Mouse (Mus musculus): Measurements from ENCODE around the gene Lactbl1. TPM values are rescaled to one million over a fixed set of nuclear protein-coding genes. Genes with fewer than 3 reads are reported as not detected.

Lactbl1 gene
- polyA plus RNA-seq, 1 experiment from 2014 or later = not detected

GRCm38 (mm10) chr4:136653692-136654234, 31.3 kb downstream of the Lactbl1 start:
- no peak overlapping the region for H3K4me3 ChIP-seq (ENCODE audit: low read depth, low read length)
- no peak for ATAC-seq (ENCODE audit: low FRiP score)
- H3K4me1 ChIP-seq (replicated peaks; ENCODE audit: control insufficient read depth, insufficient read depth, low read length) = no peaks in the 10 kb centered on the region
- WGBS = 89% methylated on average over 10 of the region's 10 CpGs
- H3K9ac ChIP-seq (ENCODE audit: low read depth, low read length) = no peak overlapping the region
- no peak overlapping the region for H3K27ac ChIP-seq (ENCODE audit: low read depth, low read length)
- no peak for DNase-seq (ENCODE audit: low spot score)
- H3K36me3 ChIP-seq (ENCODE audit: control insufficient read depth, insufficient read depth, low read length) = peaks cover 11% of the 10 kb centered on the region; the same call in 1 of the 2 replicates
- no peaks in the 10 kb centered on the region for H3K27me3 ChIP-seq (ENCODE audit: control insufficient read depth, insufficient read depth, low read length)
- no peak overlapping the region for H3K4me2 ChIP-seq (replicated peaks; ENCODE audit: low read depth, low read length)
- H3K9me3 ChIP-seq (ENCODE audit: control insufficient read depth, low read length) = no peaks in the 10 kb centered on the region

- WGBS = 79% methylated on average over 3 of the region's 3 CpGs
- H3K27me3 ChIP-seq (ENCODE audit: control insufficient read depth, insufficient read depth, low read length) = no peaks in the 10 kb centered on the region
- H3K4me2 ChIP-seq (replicated peaks; ENCODE audit: low read depth, low read length) = no peak overlapping the region
- H3K4me1 ChIP-seq (replicated peaks; ENCODE audit: control insufficient read depth, insufficient read depth, low read length) = no peaks in the 10 kb centered on the region
- no peak overlapping the region for H3K9ac ChIP-seq (ENCODE audit: low read depth, low read length)
- DNase-seq (ENCODE audit: low spot score) = no peak
- no peaks in the 10 kb centered on the region for H3K9me3 ChIP-seq (ENCODE audit: control insufficient read depth, low read length)
- peaks cover 16% of the 10 kb centered on the region; the same call in 1 of the 2 replicates for H3K36me3 ChIP-seq (ENCODE audit: control insufficient read depth, insufficient read depth, low read length)
- H3K27ac ChIP-seq (ENCODE audit: low read depth, low read length) = no peak overlapping the region
- no peak overlapping the region for H3K4me3 ChIP-seq (ENCODE audit: low read depth, low read length)
- ATAC-seq (ENCODE audit: low FRiP score) = no peak
Observed at GRCm38 (mm10) chr4:136657914-136658313, 35.5 kb downstream of the Lactbl1 start.

GRCm38 (mm10) chr4:136665068-136665467, 42.6 kb downstream of the Lactbl1 start:
- Histone ChIP-seq H3K4me1 (replicated peaks; ENCODE audit: control insufficient read depth, insufficient read depth, low read length) (no peaks in the 10 kb centered on the region), H3K9me3 (ENCODE audit: control insufficient read depth, low read length) (no peaks in the 10 kb centered on the region), H3K9ac (ENCODE audit: low read depth, low read length) (no peak overlapping the region), H3K27ac (ENCODE audit: low read depth, low read length) (no peak overlapping the region), H3K4me2 (replicated peaks; ENCODE audit: low read depth, low read length) (no peak overlapping the region), H3K36me3 (ENCODE audit: control insufficient read depth, insufficient read depth, low read length) (peaks cover 19% of the 10 kb centered on the region; the same call in 1 of the 2 replicates), H3K4me3 (ENCODE audit: low read depth, low read length) (no peak overlapping the region), H3K27me3 (ENCODE audit: control insufficient read depth, insufficient read depth, low read length) (no peaks in the 10 kb centered on the region)
- no peak for ATAC-seq (ENCODE audit: low FRiP score)
- WGBS = 78% methylated on average over 9 of the region's 9 CpGs
- no peak for DNase-seq (ENCODE audit: low spot score)

DNA sequence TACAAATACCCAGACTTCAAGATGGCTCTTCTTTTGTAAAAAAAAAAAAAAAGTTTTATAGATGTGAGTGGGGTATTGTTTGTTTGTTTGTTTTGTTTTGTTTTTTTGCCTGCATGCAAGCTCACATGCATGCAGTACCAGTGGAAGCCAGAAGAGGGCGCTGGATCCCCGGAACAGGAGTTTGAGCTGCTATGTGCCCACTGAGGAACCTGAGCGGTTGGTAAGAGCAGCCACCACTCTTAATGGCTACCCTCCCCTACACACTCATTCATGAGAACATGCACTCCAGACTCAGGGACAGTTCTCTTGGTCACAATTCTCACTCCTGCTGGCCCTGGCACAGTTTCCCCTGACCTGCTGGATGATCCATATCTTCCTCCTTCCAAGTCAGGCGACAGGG, 43.6 kb downstream of the Lactbl1 start:
- H3K4me3 ChIP-seq (ENCODE audit: low read depth, low read length) = no peak overlapping the region
- no peak overlapping the region for H3K4me2 ChIP-seq (replicated peaks; ENCODE audit: low read depth, low read length)
- 71% methylated on average over 4 of the region's 4 CpGs for WGBS
- no peaks in the 10 kb centered on the region for H3K9me3 ChIP-seq (ENCODE audit: control insufficient read depth, low read length)
- ATAC-seq (ENCODE audit: low FRiP score) (no peak), DNase-seq (ENCODE audit: low spot score) (no peak)
- peaks cover 14% of the 10 kb centered on the region; the same call in 1 of the 2 replicates for H3K36me3 ChIP-seq (ENCODE audit: control insufficient read depth, insufficient read depth, low read length)
- H3K9ac ChIP-seq (ENCODE audit: low read depth, low read length) = no peak overlapping the region
- no peaks in the 10 kb centered on the region for H3K27me3 ChIP-seq (ENCODE audit: control insufficient read depth, insufficient read depth, low read length)
- no peak overlapping the region for H3K27ac ChIP-seq (ENCODE audit: low read depth, low read length)
- no peaks in the 10 kb centered on the region for H3K4me1 ChIP-seq (replicated peaks; ENCODE audit: control insufficient read depth, insufficient read depth, low read length)

DNA sequence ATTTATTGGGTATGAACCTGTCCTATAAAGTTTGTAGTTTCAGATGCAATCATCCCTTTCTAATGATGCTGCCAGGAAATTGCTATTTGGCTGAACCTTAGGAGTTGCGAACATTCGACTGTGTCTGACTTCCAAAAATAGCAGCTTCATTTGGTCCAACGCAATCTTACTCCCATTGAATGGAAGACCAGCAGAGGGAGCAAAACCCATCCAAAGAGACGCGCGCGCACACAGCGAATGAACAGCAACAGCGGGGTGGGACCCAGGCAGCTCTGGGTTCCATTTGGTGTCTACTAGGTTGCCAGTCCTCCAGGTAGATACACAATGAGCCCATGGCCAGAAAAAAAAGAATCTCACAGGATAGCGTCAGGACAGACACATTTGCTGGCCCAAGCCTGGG, 45.3 kb downstream of the Lactbl1 start:
- Histone ChIP-seq H3K27ac (ENCODE audit: low read depth, low read length) (no peak overlapping the region), H3K9me3 (ENCODE audit: control insufficient read depth, low read length) (no peaks in the 10 kb centered on the region), H3K9ac (ENCODE audit: low read depth, low read length) (no peak overlapping the region), H3K4me3 (ENCODE audit: low read depth, low read length) (no peak overlapping the region), H3K36me3 (ENCODE audit: control insufficient read depth, insufficient read depth, low read length) (peaks cover 16% of the 10 kb centered on the region; the same call in 1 of the 2 replicates), H3K4me2 (replicated peaks; ENCODE audit: low read depth, low read length) (no peak overlapping the region), H3K27me3 (ENCODE audit: control insufficient read depth, insufficient read depth, low read length) (no peaks in the 10 kb centered on the region), H3K4me1 (replicated peaks; ENCODE audit: control insufficient read depth, insufficient read depth, low read length) (no peaks in the 10 kb centered on the region)
- ATAC-seq (ENCODE audit: low FRiP score) (no peak), DNase-seq (ENCODE audit: low spot score) (no peak)
- 75% methylated on average over 10 of the region's 10 CpGs for WGBS

DNA sequence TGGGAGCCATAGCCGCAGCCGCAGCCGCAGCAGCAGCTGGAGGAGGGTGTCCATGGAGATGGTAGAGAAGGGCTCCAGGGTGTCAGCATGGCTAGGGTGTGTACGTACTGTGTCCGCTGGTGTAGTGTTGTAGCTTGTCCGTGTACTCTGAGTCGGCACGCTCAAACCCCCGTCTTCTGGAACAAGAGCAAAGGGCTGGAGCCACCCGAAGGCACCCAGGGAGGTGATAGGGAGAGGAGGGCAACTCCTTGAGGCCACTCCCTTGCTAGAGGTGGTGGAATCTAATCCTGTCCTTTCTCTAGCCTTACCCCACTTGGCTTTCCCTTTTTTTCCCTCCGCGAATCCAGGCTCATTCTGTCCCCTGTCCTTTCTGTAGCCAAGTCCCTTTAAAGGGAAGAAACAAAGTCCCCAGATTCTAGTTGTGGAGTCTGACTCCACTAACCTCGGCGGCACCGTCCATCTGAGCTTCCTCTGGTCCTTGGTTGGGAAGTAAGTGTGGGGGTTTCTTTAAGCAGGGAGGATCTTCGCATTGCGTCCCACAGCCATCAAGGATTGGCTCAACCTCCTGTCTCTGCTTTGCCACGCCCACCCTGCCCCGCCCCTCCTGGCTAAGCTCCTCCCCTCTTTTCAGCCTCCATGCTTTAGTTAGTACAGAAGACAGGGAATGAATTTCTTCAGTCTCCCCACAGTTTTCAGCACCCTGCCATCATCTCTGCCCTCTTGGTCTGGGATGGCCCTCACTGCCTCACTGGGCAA, 50.1 kb downstream of the Lactbl1 start:
- Histone ChIP-seq H3K9ac (ENCODE audit: low read depth, low read length) (no peak overlapping the region), H3K27ac (ENCODE audit: low read depth, low read length) (no peak overlapping the region), H3K9me3 (ENCODE audit: control insufficient read depth, low read length) (no peaks in the 10 kb centered on the region), H3K4me1 (replicated peaks; ENCODE audit: control insufficient read depth, insufficient read depth, low read length) (no peaks in the 10 kb centered on the region), H3K4me2 (replicated peaks; ENCODE audit: low read depth, low read length) (no peak overlapping the region), H3K27me3 (ENCODE audit: control insufficient read depth, insufficient read depth, low read length) (no peaks in the 10 kb centered on the region), H3K36me3 (ENCODE audit: control insufficient read depth, insufficient read depth, low read length) (peaks cover 3% of the 10 kb centered on the region; the same call in 1 of the 2 replicates), H3K4me3 (ENCODE audit: low read depth, low read length) (no peak overlapping the region)
- ATAC-seq (ENCODE audit: low FRiP score) (no peak), DNase-seq (ENCODE audit: low spot score) (no peak)
- WGBS = 91% methylated on average over 19 of the region's 19 CpGs

- Histone ChIP-seq H3K4me1 (replicated peaks; ENCODE audit: control insufficient read depth, insufficient read depth, low read length) (0 out of 2 replicates have a peak, but pooled peaks cover 4% of the 10 kb centered on the region), H3K27me3 (ENCODE audit: control insufficient read depth, insufficient read depth, low read length) (no peaks in the 10 kb centered on the region), H3K9me3 (ENCODE audit: control insufficient read depth, low read length) (no peaks in the 10 kb centered on the region), H3K4me2 (replicated peaks; ENCODE audit: low read depth, low read length) (no peak overlapping the region), H3K27ac (ENCODE audit: low read depth, low read length) (no peak overlapping the region), H3K4me3 (ENCODE audit: low read depth, low read length) (no peak overlapping the region), H3K36me3 (ENCODE audit: control insufficient read depth, insufficient read depth, low read length) (peaks cover 3% of the 10 kb centered on the region; the same call in 1 of the 2 replicates), H3K9ac (ENCODE audit: low read depth, low read length) (no peak overlapping the region)
- WGBS = 92% methylated on average over 9 of the region's 9 CpGs
- ATAC-seq (ENCODE audit: low FRiP score) (no peak), DNase-seq (ENCODE audit: low spot score) (no peak)
Observed at GRCm38 (mm10) chr4:136675439-136675838, 53.0 kb downstream of the Lactbl1 start.

DNA sequence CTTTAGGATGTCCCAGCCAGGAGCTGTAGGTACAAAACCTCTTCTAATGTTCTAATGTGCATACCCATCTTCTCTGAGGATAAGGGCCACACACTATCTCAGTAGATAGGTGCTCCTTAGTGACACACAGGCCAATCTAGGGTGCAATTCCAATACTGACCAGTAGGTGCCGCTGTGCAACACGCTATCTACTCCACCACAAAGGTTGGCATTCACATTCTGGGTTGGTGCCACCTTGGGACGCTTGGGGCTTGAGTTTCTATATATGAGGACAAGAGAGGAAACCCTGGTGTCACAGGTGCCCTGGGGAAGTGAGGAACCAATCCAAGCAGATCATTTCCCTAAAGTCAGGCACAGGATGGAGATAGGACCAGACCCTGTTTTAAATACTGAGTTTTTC, 56.1 kb downstream of the Lactbl1 start:
- ATAC-seq (ENCODE audit: low FRiP score) (peak; percentile 56; the same call in 1 of the 2 replicates), DNase-seq (ENCODE audit: low spot score) (peak; percentile 93)
- WGBS = 4% methylated on average over 3 of the region's 3 CpGs
- no peaks in the 10 kb centered on the region for H3K27me3 ChIP-seq (ENCODE audit: control insufficient read depth, insufficient read depth, low read length)
- no peak overlapping the region for H3K4me2 ChIP-seq (replicated peaks; ENCODE audit: low read depth, low read length)
- no peak overlapping the region for H3K9ac ChIP-seq (ENCODE audit: low read depth, low read length)
- H3K4me3 ChIP-seq (ENCODE audit: low read depth, low read length) = no peak overlapping the region
- 0 out of 2 replicates have a peak, but pooled peaks cover 2% of the 10 kb centered on the region for H3K36me3 ChIP-seq (ENCODE audit: control insufficient read depth, insufficient read depth, low read length)
- no peaks in the 10 kb centered on the region for H3K9me3 ChIP-seq (ENCODE audit: control insufficient read depth, low read length)
- H3K4me1 ChIP-seq (replicated peaks; ENCODE audit: control insufficient read depth, insufficient read depth, low read length) = peaks cover 4% of the 10 kb centered on the region; the same call in 1 of the 2 replicates
- H3K27ac ChIP-seq (ENCODE audit: low read depth, low read length) = no peak overlapping the region

All from hindbrain, embryonic 11.5 days (tissue).